Mouse (Mus musculus): Measurements from ENCODE around the gene Syt11. TPM values are rescaled to one million over a fixed set of nuclear protein-coding genes. Genes with fewer than 3 reads are reported as not detected.
A peak's percentile ranks its signal among the peaks of the same experiment; 100 is the strongest.
"Not testable (repeated sequence)": the region's sequence is repeated elsewhere in the genome, so short reads cannot be mapped to it uniquely, and the experiment has no call there.

Gene Syt11
- 200 and 213 TPM in 2 replicates for polyA plus RNA-seq (2016; fragmentation: Nextera tagmentation; extraction: Ambion mirVana)

DNA sequence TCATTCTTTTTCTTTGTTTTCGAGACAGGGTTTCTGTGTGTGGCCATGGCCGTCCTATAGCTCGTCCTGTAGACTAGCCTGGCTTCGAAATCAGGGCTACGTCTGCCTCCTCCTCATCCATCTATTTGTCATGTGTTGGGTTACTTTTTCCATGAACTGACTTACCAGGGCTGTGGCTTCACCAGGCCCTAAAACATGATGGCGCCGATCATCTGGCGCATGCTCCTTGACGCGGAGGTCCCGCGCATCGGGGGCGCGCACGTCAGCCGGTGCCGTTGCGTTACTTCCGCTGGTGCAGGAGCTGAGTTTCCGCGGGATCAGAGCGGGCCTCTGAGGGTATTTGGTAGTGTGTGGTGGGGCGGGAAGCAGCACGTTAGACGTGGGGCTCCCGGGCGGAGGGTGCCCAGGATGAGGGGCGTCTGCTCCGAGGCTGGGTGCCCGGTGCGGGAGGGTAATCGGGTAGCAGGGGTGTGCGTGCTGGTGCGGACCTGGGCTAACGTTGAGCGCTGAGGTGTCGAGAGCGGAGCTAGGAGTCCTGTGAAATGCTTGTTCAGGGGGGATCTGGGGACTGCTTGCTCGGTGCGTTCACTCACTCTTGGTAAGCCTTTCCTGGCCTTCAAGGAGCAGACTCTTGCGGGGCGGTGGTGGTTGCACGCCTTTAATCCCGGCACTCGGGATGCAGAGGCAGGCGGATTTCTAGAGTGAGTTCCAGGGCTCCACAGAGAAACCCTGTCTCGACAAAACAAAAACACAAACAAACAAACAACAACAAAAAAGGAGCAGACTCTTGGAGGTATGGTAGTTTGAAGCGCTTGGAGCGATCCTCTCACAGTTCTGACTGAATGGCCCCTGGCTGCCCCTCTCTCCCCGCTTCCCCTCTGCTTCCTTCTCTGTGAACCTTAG lies at the start of gene Syt11:
TSS of gene Syt11 (minus strand) at position 226 of the 903 bp plus-strand sequence.
- not testable (repeated sequence) for H3K9me3 ChIP-seq; H3K36me3 ChIP-seq (replicated peaks); H3K4me1 ChIP-seq; H3K27me3 ChIP-seq
- Histone ChIP-seq H3K4me3 (replicated peaks) (peak within 1 kb of the TSS; percentile 43), H3K27ac (peak within 1 kb of the TSS; percentile 78; the same call in 1 of the 2 replicates), H3K4me2 (peak within 1 kb of the TSS; percentile 52), H3K9ac (peak within 1 kb of the TSS; percentile 44; the same call in 1 of the 2 replicates)
- WGBS = 4% methylated on average over 43 of the region's 51 CpGs
- ATAC-seq (ENCODE audit: low FRiP score) = peak; percentile 36

DNA sequence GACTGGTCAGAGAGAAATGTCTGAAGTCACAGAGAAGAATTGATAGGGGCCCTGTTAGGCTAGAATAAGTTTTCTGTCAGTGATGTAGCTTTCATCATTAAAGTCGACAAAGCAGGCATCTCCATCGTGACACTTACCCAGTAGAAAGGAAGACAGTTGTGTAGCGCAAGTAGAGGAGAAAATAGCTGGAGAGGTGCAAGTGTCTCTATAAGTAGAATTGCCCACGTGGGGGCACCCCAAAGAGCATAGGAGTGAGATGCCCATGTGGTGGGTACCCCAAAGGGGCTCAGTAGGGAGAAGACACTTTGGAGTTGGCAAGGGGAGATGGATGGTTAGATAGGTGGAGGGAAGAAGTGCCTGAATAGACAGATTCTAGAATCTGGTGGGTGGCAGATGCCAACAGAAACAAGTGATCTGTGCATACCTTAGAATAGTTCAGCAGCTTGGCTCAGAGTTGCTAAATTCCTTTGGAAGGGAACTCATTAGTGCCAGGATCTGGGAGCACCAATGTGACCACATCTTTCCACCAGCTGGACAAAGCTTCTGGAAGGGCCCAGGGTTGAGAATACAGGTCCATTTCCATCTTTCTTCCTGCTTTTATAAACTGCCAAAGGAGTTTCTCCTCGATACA lies 29.1 kb upstream of the Syt11 start:
- no peak overlapping the region for H3K4me3 ChIP-seq (replicated peaks)
- H3K4me2 ChIP-seq = no peak overlapping the region
- H3K27ac ChIP-seq = no peak overlapping the region
- H3K9ac ChIP-seq = no peak overlapping the region
- peaks cover 25% of the 10 kb centered on the region for H3K36me3 ChIP-seq (replicated peaks)
- WGBS = 90% methylated on average over 5 of the region's 5 CpGs
- no peaks in the 10 kb centered on the region for H3K4me1 ChIP-seq
- no peaks in the 10 kb centered on the region for H3K27me3 ChIP-seq
- H3K9me3 ChIP-seq = no peaks in the 10 kb centered on the region
- ATAC-seq (ENCODE audit: low FRiP score) = no peak

DNA sequence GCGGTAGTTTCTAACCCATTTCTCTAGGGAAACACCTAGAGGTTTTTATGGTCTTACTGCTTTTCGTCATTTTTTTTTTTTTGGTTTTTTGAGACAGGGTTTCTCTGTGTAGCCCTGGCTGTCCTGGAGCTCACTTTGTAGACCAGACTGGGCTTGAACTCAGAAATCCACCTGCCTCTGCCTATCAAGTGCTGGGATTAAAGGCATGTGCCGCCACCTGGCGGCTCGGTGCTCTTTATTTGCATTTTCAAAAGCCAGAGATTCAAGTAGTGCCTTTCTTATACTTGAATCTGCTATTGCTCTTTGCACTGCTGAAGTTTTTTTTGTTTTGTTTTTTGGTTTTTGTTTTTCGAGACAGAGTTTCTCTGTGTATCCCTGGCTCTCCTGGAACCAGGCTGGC lies 22.5 kb upstream of the Syt11 start:
- not testable (repeated sequence) for H3K4me2 ChIP-seq; H3K4me3 ChIP-seq (replicated peaks); H3K9me3 ChIP-seq; H3K27ac ChIP-seq; H3K27me3 ChIP-seq; ATAC-seq (ENCODE audit: low FRiP score); H3K36me3 ChIP-seq (replicated peaks); H3K9ac ChIP-seq; H3K4me1 ChIP-seq
- 87% methylated on average over 6 of the region's 6 CpGs for WGBS

GRCm38 (mm10) chr3:88788033-88788432 lies 13.1 kb upstream of the Syt11 start:
- not testable (repeated sequence) for H3K9ac ChIP-seq; H3K27me3 ChIP-seq; H3K9me3 ChIP-seq; H3K4me3 ChIP-seq (replicated peaks); ATAC-seq (ENCODE audit: low FRiP score); H3K27ac ChIP-seq; H3K4me1 ChIP-seq; H3K4me2 ChIP-seq
- peaks cover 13% of the 10 kb centered on the region for H3K36me3 ChIP-seq (replicated peaks)
- 100% methylated on average over 2 of the region's 4 CpGs for WGBS

- not testable (repeated sequence) for H3K4me3 ChIP-seq (replicated peaks); H3K27ac ChIP-seq; H3K9ac ChIP-seq; H3K27me3 ChIP-seq; H3K4me2 ChIP-seq; H3K9me3 ChIP-seq; ATAC-seq (ENCODE audit: low FRiP score); H3K4me1 ChIP-seq
- no CpG with 5 or more reads among the region's 8 CpGs for WGBS
- H3K36me3 ChIP-seq (replicated peaks) = peaks cover 13% of the 10 kb centered on the region
Measured at GRCm38 (mm10) chr3:88786805-88787204, 11.8 kb upstream of the Syt11 start.

- not testable (repeated sequence) for H3K27ac ChIP-seq; H3K27me3 ChIP-seq; H3K9me3 ChIP-seq; H3K4me3 ChIP-seq (replicated peaks); H3K4me2 ChIP-seq; ATAC-seq (ENCODE audit: low FRiP score); H3K9ac ChIP-seq; H3K4me1 ChIP-seq
- H3K36me3 ChIP-seq (replicated peaks) = peaks cover 13% of the 10 kb centered on the region
- 90% methylated on average over 1 of the region's 4 CpGs for WGBS
Measured at GRCm38 (mm10) chr3:88786323-88786722, 11.4 kb upstream of the Syt11 start.

DNA sequence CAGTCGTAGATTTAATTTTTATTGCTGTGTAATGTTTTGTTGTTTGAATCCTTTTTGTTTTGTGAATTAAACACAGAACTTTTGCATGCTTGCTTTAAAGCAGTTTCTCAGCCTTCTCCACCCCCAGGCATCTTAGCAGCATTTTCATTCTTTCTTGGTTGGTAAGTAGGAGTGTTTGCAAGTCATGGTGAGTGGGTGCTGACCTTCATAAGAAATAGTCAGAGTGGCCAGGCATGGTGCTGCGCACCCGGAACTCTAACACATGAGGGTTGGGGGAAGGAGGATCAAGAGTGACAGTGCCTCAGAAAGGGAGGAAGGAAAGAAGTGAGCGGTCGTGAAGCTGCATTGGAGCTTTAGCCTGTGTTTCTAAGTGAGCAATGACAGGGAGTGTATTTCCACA lies 9.9 kb upstream of the Syt11 start:
- WGBS = 93% methylated on average over 5 of the region's 5 CpGs
- no peaks in the 10 kb centered on the region for H3K9me3 ChIP-seq
- ATAC-seq (ENCODE audit: low FRiP score) = no peak
- H3K36me3 ChIP-seq (replicated peaks) = peaks cover 13% of the 10 kb centered on the region
- no peak overlapping the region for H3K27ac ChIP-seq
- H3K27me3 ChIP-seq = no peaks in the 10 kb centered on the region
- no peak overlapping the region for H3K9ac ChIP-seq
- no peaks in the 10 kb centered on the region for H3K4me1 ChIP-seq
- H3K4me2 ChIP-seq = no peak overlapping the region
- no peak overlapping the region for H3K4me3 ChIP-seq (replicated peaks)

DNA sequence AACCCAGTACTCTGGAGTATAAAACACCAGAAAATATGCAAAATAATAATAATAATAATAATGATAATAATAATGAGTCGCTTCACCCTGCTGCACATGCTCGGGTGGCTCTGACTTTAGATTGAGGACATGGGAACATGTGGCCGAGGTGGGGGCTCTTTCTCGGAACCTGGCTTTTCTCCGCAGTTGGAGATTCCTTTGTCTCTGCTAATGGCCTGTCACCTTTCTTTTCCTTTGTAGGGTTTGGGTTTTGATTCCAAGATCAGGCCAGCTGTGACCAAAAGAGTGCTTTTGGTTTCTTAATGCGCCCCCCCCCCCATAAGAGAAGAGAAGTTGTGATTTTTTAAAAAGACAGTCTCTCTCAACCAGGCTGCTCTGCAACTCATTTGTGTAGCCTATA lies 1.8 kb downstream of the Syt11 start:
- H3K4me3 ChIP-seq (replicated peaks); H3K9ac ChIP-seq; H3K27ac ChIP-seq; H3K9me3 ChIP-seq; H3K36me3 ChIP-seq (replicated peaks); H3K4me1 ChIP-seq; H3K27me3 ChIP-seq; ATAC-seq (ENCODE audit: low FRiP score); H3K4me2 ChIP-seq: not testable (repeated sequence)
- WGBS = 77% methylated on average over 6 of the region's 6 CpGs

DNA sequence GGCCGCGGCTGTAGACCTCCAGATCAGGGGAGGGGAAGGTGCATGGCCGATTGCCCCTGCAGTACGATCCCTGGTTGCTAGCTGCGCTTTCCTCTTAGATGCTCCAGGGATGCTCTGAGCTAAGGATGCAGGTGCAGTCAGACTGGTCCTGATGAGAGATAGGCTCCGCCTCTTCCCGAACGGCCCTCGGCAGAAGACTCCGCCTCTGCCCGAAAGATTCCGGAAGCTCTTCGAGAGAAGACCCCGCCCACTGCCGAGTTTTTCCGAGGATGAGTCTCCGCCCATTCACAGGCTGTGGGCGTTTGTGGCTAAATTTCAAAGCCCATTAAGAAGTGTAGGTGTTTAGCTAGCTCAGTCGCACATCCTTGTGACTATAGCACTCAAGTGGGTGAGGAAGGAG lies 2.6 kb downstream of the Syt11 start:
- H3K4me1 ChIP-seq; H3K9ac ChIP-seq; H3K27me3 ChIP-seq; H3K36me3 ChIP-seq (replicated peaks); H3K9me3 ChIP-seq: not testable (repeated sequence)
- Histone ChIP-seq H3K4me2 (peak overlapping the region; percentile 39), H3K4me3 (replicated peaks) (peak overlapping the region; percentile 50), H3K27ac (peak overlapping the region; percentile 81)
- WGBS = 0% methylated on average over 19 of the region's 19 CpGs
- peak; percentile 80 for ATAC-seq (ENCODE audit: low FRiP score)

DNA sequence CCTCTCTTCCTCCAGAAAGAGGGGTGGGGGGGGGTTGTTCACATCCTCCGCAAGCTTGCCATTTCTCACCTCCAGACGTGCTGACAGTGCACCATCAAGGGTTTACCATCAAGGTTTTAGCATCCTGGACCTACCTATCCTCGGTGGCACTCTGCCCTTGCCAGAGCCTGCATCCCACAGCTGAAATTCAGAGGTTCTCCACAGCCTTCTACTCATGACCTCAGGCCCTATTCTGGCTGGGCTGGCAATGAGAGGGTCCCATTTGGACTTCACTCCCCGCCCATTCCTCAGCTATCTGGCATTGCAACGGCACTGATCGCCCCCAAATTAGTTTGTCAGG lies 3.1 kb downstream of the Syt11 start:
- H3K4me3 ChIP-seq (replicated peaks) = peak overlapping the region; percentile 50

GRCm38 (mm10) chr3:88771189-88771940 lies 3.6 kb downstream of the Syt11 start:
- under 1% methylated on average over 23 of the region's 28 CpGs for WGBS
- H3K9ac ChIP-seq = peak overlapping the region; percentile 65

More for the DNA sequence above, 3.1 kb downstream of the Syt11 start:
- not testable (repeated sequence) for H3K27me3 ChIP-seq; H3K4me1 ChIP-seq; H3K36me3 ChIP-seq (replicated peaks); ATAC-seq (ENCODE audit: low FRiP score); H3K9me3 ChIP-seq
- WGBS = 0% methylated on average over 3 of the region's 6 CpGs
- Histone ChIP-seq H3K9ac (peak overlapping the region; percentile 65), H3K4me2 (peak overlapping the region; percentile 53), H3K27ac (peak overlapping the region; percentile 95)

DNA sequence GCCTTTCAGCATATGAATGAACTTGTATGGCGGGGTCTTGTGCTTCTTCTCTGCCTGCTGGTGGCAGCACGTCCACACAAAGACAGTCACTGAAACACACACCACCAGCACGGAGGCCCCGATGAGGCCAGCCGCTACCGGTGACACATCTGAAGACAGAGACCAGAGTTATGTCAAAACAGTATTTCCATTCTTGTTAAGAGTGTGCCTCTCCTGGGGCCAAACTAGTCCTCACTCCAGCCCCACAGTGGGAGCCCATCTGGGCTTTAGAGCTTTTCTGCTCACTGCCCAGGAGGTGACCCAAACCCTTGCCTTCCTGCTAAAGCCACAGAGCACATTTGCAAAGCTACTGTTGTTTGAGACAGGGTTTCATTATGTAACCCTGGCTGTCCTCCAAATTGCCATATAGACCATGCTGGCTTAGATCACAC lies 12.5 kb downstream of the Syt11 start:
- Histone ChIP-seq H3K9me3 (no peaks in the 10 kb centered on the region), H3K9ac (no peak overlapping the region), H3K36me3 (replicated peaks) (peaks cover 68% of the 10 kb centered on the region), H3K27ac (peak overlapping the region; percentile 56), H3K4me3 (replicated peaks) (no peak overlapping the region), H3K4me1 (peaks cover 39% of the 10 kb centered on the region), H3K27me3 (no peaks in the 10 kb centered on the region), H3K4me2 (0 out of 2 replicates have a peak overlapping the region, but pooled peaks have one; percentile 6)
- 44% methylated on average over 6 of the region's 6 CpGs for WGBS
- no peak for ATAC-seq (ENCODE audit: low FRiP score)

More at GRCm38 (mm10) chr3:88771189-88771940, 3.6 kb downstream of the Syt11 start:
- peak; percentile 84 for ATAC-seq (ENCODE audit: low FRiP score)
- Histone ChIP-seq H3K4me3 (replicated peaks) (peak overlapping the region; percentile 50), H3K4me2 (peak overlapping the region; percentile 53), H3K27ac (peak overlapping the region; percentile 95)
- not testable (repeated sequence) for H3K27me3 ChIP-seq; H3K36me3 ChIP-seq (replicated peaks); H3K4me1 ChIP-seq; H3K9me3 ChIP-seq

All from forebrain, embryonic 12.5 days (tissue).